Mouse (Mus musculus) lung, postnatal 0 days (tissue): Measurements from ENCODE around the gene Angptl8.

ENCODE experiments used
- CTCF ChIP-seq: IDR thresholded peaks from 2 replicates; pipeline ENCODE4 v1.5.1; 2016; ENCODE audit warnings: antibody characterized with exemption, mild to moderate bottlenecking
- EP300 ChIP-seq: IDR thresholded peaks from 2 replicates; pipeline ENCODE4 v1.6.1; 2016; ENCODE audit warnings: antibody characterized with exemption, mild to moderate bottlenecking, control low read depth

DNA sequence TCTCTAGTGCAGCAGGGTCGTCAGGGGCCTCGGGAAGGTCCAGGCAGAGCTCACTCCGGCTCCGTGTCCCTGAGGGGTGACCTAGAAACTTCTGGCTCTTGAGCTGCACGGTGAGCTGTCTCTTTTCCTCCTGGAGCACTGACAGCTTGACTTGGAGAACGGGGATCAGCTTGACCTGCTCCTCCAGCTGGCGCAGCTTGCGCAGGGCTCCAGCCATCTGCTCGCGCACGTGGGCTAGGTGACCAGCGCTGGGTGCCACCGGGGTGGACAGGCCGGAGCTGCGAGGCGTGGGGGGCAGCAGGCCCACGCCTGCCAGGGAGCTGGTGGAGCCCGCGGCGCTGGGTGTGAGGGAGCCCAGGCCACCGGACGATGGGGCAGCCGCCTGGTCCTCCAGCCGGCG is 40.4 kb upstream of the Angptl8 start:
- TF ChIP-seq CTCF (no peak), EP300 (no peak)
